ENCODE assay signal across 11 mouse cellular contexts in genomic region chr3:128471111-128471510, GRCm38 (mm10).
A peak's percentile ranks its signal among the peaks of the same experiment; 100 is the strongest.
DNase-seq lines count a peak whose midpoint lies in the region; ATAC-seq lines count a peak whose summit lies in the region.
"Had no signal": no experiment of that assay in that cellular context is flagged by ENCODE, and none has a peak within 500 bp of the region (broad histone marks: within the 10 kb centered on the region; RNA-seq: fewer than 3 reads in every experiment).

No protein-coding gene starts in this region.

- no peak overlapping the region for H3K27ac ChIP-seq in midbrain, embryonic 11.5 days (ENCODE audit: low read depth, low read length)
- H3K27ac ChIP-seq: liver, embryonic 15.5 days had no signal

- intact Hi-C loops in gastrocnemius, postnatal 36 days (cut with DNase I), result no loop called here
- intact Hi-C loops in left cerebral cortex, postnatal 4 days (cut with DNase I), result no loop called here
- intact Hi-C loops in left cerebral cortex, postnatal 25 days (cut with DNase I), result no loop called here

- H3K4me2 ChIP-seq in midbrain, embryonic 11.5 days, result no peak overlapping the region
- H3K4me2 ChIP-seq: liver, embryonic 15.5 days had no signal

- WGBS in midbrain, embryonic 11.5 days, result 55% methylated on average over 3 of the region's 3 CpGs

- H3K4me3 ChIP-seq in midbrain, embryonic 11.5 days (ENCODE audit: low read depth, low read length), result no peak overlapping the region
- H3K4me3 ChIP-seq: liver, embryonic 15.5 days had no signal

- H3K9ac ChIP-seq in midbrain, embryonic 11.5 days (ENCODE audit: low read length), result no peak overlapping the region
- H3K9ac ChIP-seq: liver, embryonic 15.5 days had no signal

- no peaks in the 10 kb centered on the region for H3K9me3 ChIP-seq in midbrain, embryonic 11.5 days (ENCODE audit: control insufficient read depth, low read length)
- H3K9me3 ChIP-seq: liver, embryonic 15.5 days had no signal

- H3K4me1 ChIP-seq in midbrain, embryonic 11.5 days (ENCODE audit: control insufficient read depth, insufficient read depth, low read length), result no peaks in the 10 kb centered on the region
- H3K4me1 ChIP-seq: liver, embryonic 15.5 days had no signal

- no peaks in the 10 kb centered on the region for H3K27me3 ChIP-seq in midbrain, embryonic 11.5 days (ENCODE audit: control insufficient read depth, insufficient read depth, low read length)
- H3K27me3 ChIP-seq: CH12.LX; liver, embryonic 15.5 days had no signal

- peak; percentile 1 for DNase-seq in gastrocnemius, adult 18-20 months (ENCODE audit: low spot score)
- no peak for DNase-seq in gastrocnemius, postnatal 36 days
- DNase-seq in left cerebral cortex, postnatal 4 days, result peak; percentile 49
- DNase-seq in left cerebral cortex, postnatal 25 days (ENCODE audit: low spot score in 2 of 2), result no peak
- DNase-seq in adrenal gland, postnatal 36 days, result peak; percentile 1 to 15
- DNase-seq in midbrain, embryonic 11.5 days (ENCODE audit: low spot score, missing footprints), result peak; percentile 89
- DNase-seq in thymus, postnatal 4 days, result no peak

- ATAC-seq in midbrain, embryonic 11.5 days (ENCODE audit: low FRiP score), result no peak
- ATAC-seq in cerebellum, adult (ENCODE audit: insufficient number of reproducible peaks, low FRiP score, low TSS enrichment), result no peak
- ATAC-seq: intestine, embryonic 16.5 days had no signal

- no peaks in the 10 kb centered on the region for H3K36me3 ChIP-seq in midbrain, embryonic 11.5 days (ENCODE audit: control insufficient read depth, insufficient read depth, low read length)
- H3K36me3 ChIP-seq: liver, embryonic 15.5 days had no signal

Comparison
In these comparisons a context has a peak if more than half of its experiments do, and no peak if none do; other contexts are left out.
1. DNase-seq: peak in gastrocnemius, adult 18-20 months (single experiment), left cerebral cortex, postnatal 4 days (single experiment), adrenal gland, postnatal 36 days (2 of 2) and midbrain, embryonic 11.5 days (single experiment); none in gastrocnemius, postnatal 36 days (0 of 2), left cerebral cortex, postnatal 25 days (0 of 2) and thymus, postnatal 4 days (single experiment).